Mouse (Mus musculus) kidney, postnatal 14 days (tissue): ENCODE measurements around the gene Olfr1279.
"Not testable (repeated sequence)": the region's sequence is repeated elsewhere in the genome, so short reads cannot be mapped to it uniquely, and the experiment has no call there.

Experiments
- DNase-seq: peaks from one replicate; pipeline ENCODE4 v3.0.0; 2022; ENCODE audit warnings: mixed read lengths

Olfr1279 gene

DNA sequence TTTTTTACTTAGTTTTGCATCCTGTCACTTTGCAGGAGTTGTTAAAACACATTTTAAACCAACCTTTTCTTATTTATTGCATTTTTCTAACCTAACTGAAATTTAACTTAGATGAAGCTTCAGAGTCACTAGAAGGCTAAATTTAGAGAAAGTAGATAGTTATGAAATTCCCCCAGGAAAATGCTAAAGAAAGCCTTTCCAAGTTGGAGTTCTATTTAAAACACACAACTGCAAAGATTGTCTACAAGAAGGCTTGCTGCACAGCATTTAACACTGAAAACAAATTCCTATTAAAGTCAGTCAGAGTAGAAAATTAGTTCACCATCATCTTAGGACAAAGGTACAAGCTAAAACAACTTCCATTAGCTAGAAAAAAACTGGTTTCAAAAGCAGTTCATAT is at the start of gene Olfr1279:
Gene Olfr1279, plus strand, starts transcription at position 262 of the 400 bp plus-strand sequence.
- no peak for DNase-seq

DNA sequence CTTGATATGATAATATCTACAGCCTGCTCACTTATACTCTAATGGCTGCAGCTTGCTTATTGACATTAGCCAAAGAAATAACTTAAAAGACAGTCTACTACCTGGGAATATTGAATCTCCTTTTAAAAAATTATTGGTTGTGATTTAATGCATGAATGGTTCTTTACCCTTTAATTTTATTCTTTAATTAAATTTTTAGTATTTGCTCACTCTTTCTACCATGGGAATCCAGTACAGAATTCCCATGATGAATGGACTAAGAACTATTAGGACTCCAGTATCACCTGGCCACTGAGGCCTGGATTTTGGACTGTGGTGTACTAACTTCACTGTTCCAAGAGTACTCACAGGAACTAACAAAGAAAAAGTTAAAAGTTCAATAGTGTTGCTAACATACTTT is 46.2 kb upstream of the Olfr1279 start, which contains the start of gene Olfr1276:
Gene Olfr1276, plus strand, starts transcription at position 301 of the 400 bp plus-strand sequence.
- no peak for DNase-seq

DNA sequence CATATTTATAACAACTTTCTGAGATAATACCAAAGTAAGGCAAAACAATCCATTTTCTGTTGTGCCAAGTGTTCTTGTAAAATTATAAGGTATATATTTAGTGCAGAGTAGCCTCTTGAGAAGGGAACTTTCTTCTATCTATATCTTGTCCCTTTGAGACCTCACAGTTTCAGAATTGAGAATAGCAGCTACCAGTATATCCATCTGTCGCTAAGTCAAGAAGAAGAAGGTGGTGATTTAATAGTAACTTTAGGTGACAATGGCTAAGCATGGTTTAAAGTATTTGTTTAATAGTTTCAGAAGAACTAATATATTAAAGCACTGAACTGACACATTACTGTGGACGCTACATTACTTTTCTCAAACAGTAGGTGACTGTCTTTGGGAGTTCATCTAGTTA is 26.4 kb upstream of the Olfr1279 start, which contains the start of gene Olfr1277:
Gene Olfr1277, minus strand, starts transcription at position 101 of the 400 bp plus-strand sequence.
- no peak for DNase-seq

DNA sequence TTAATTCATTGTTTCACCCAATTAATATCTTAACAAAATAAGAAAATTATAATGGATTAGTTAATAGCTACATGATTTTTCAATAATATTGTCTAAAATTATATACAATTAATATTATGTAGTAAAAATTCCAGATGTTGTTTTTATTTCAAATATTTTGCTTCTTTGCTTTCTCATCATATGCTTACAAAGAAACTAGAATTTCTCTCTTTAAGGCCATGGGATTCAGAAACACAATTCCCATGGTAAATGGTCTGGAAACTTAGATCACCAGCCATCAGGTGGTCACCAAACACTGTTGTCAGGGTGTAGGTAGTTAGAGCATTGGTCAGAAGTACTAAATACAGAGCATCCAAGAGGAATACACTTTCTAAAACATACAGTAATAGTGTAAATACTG is 10.6 kb upstream of the Olfr1279 start, which contains the start of gene Olfr1278:
Gene Olfr1278, plus strand, starts transcription at position 301 of the 400 bp plus-strand sequence.
- DNase-seq = no peak

DNA sequence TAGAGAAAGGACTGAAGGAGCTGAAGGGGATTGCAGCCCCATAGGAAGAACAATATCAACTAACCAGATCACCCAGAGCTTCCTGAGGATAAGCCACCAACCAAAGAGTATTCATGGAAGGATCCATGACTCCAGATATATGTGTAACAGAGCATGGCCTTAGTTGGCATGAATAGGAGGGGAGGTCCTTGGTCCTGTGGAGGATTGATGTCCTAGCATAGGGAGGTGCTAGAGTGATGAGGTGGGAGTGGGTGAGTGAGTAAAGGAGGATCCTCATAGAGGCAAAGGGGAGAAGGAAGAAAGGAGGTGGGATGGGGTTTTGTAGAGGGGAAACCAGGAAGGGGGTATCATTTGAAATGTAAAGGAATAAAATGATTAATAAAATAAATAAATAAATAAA is 1.9 kb upstream of the Olfr1279 start:
- no peak for DNase-seq

DNA sequence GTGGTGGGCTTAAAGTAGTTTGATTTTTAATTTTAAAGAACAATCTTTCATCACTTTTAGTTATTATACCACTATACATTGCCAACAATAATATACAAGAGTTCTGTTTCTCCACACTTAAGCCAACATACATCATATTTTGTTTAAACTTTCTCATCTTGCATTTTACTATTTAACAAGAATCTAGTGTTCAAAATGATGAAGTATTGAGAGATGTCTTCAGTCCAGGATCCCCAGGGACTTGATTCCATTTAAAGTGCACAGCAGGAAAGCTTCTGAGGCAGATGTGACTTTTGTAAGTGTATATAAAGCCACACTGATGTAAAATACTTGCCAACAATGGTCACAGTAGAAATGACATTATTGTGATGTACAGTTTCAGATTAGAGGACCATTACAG is 13.3 kb downstream of the Olfr1279 start, which contains the start of gene Olfr1280:
Gene Olfr1280, plus strand, starts transcription at position 301 of the 400 bp plus-strand sequence.
- no peak for DNase-seq

DNA sequence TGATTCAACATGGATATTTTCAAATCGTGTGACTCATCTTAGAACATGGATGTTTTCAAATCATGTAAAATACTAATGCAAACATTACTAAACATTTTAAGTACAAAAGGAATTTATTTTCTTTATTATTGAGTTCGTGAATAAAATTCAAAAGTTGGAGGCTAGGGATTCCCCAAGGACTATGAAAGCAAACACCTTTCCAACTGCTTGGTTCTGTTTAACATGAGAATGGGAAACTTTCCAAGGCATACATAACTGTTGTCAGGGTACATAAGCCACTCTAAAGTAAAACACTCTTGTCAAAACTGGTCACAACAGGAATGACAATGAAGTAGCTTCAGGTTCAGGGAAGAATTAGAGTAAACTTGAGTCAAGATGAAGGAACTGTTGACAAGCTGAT is 25.8 kb downstream of the Olfr1279 start, which contains the start of gene Olfr1281:
Gene Olfr1281, plus strand, starts transcription at position 301 of the 400 bp plus-strand sequence.
- DNase-seq = no peak

DNA sequence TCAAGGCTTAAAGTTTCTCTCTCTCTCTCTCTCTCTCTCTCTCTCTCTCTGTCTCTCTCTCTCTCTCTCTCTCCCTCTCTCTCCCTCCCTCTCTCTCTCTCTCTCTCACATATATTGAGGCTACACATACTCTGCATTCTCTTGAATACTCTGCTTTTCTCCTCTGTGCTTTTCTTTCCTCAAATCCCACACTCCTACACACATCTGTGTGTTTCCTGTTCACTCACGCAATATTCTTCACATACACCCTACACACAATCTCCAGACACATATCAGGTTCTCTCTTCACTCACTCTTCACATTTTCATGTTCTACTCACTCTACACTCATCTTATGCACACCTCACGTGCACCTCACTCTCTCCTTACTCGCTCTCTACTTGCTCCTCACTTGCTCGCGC is 33.3 kb downstream of the Olfr1279 start:
- not testable (repeated sequence) for DNase-seq

DNA sequence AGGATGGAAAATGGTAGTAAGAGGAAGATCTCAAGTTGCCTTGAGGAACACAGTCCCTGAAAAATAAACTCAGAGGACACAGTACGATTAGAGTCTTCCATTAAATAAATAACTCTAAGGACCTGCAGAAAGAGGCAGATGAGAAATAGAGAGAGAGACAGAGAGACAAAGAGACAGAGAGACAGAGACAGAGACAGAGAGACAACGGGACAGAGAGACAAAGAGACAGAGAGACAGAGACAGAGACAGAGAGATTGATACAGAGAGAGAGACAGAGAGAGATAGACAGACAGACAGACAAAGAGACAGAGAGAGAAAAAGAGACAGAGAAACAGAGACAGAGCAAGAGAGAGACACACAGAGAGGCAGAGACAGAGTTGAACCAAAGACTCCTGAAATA is 35.5 kb downstream of the Olfr1279 start, which contains the start of gene Olfr1282:
Gene Olfr1282, minus strand, starts transcription at position 101 of the 400 bp plus-strand sequence.
- no peak for DNase-seq
